Mouse (Mus musculus) liver, embryonic 16.5 days (tissue): ENCODE measurements around the gene Cdk8. TPM values are rescaled to one million over a fixed set of nuclear protein-coding genes. Genes with fewer than 3 reads are reported as not detected.

ENCODE experiments used
- ATAC-seq: fragments of 200-750 bp; cut with Nextera tagmentation; 2 replicates; pipeline ENCODE4 v1.8.0; 2017; ENCODE audit warnings: low read depth, mild to moderate bottlenecking, moderate number of reproducible peaks, moderate library complexity
- H3K27ac ChIP-seq: fragments of 300-500 bp; sonication (generic); 2 replicates; pipeline ENCODE4 v1.5.1; 2014; ENCODE audit warnings: mild to moderate bottlenecking, low read length
- H3K27me3 ChIP-seq: fragments of 300-500 bp; sonication (generic); 2 replicates; pipeline ENCODE4 v1.6.1; 2014; ENCODE audit warnings: low read depth, low read length, mixed read lengths; ENCODE audit not compliant: control insufficient read depth, insufficient read depth
- H3K36me3 ChIP-seq: fragments of 300-500 bp; sonication (generic); 2 replicates; pipeline ENCODE4 v1.6.1; 2014; ENCODE audit warnings: mild to moderate bottlenecking; ENCODE audit not compliant: control insufficient read depth, insufficient read depth
- H3K4me1 ChIP-seq: fragments of 300-500 bp; sonication (generic); 2 replicates; pipeline ENCODE4 v1.6.1; 2014; ENCODE audit warnings: low read depth, low read length, mixed read lengths; ENCODE audit not compliant: control insufficient read depth
- H3K4me2 ChIP-seq: fragments of 300-500 bp; sonication (generic); 2 replicates; pipeline ENCODE4 v1.6.1; 2014; ENCODE audit warnings: low read depth, low read length, mixed read lengths
- H3K4me3 ChIP-seq: fragments of 300-500 bp; sonication (generic); 2 replicates; pipeline ENCODE4 v1.5.1; 2014; ENCODE audit warnings: low read depth, mild to moderate bottlenecking, low read length
- H3K9ac ChIP-seq: fragments of 300-500 bp; sonication (generic); 2 replicates; pipeline ENCODE4 v1.6.1; 2014; ENCODE audit warnings: low read depth, low read length
- H3K9me3 ChIP-seq: fragments of 300-500 bp; sonication (generic); replicated peaks from 2 replicates; pipeline ENCODE4 v1.6.1; 2016; ENCODE audit warnings: low read length; ENCODE audit not compliant: control insufficient read depth
- WGBS: fragments of 180-500 bp; shearing (Covaris S2); extraction: QIAGEN DNeasy Blood & Tissue Kit; methylation state at CpG from one replicate; pipeline ENCODE4 v1.1.7; 2014; ENCODE audit not compliant: insufficient replicate concordance; 5-methylcytosine and 5-hydroxymethylcytosine counted together
- polyA plus RNA-seq: library from polyadenylated mRNA; unstranded; fragments of >200 nt; fragmentation: Nextera tagmentation; extraction: Ambion mirVana; gene quantifications from 2 replicates; pipeline ENCODE4 v1.2.1, GENCODE M21; 2015

Gene Cdk8
- polyA plus RNA-seq, 1 experiment from 2014 or later: 11.5 TPM

DNA sequence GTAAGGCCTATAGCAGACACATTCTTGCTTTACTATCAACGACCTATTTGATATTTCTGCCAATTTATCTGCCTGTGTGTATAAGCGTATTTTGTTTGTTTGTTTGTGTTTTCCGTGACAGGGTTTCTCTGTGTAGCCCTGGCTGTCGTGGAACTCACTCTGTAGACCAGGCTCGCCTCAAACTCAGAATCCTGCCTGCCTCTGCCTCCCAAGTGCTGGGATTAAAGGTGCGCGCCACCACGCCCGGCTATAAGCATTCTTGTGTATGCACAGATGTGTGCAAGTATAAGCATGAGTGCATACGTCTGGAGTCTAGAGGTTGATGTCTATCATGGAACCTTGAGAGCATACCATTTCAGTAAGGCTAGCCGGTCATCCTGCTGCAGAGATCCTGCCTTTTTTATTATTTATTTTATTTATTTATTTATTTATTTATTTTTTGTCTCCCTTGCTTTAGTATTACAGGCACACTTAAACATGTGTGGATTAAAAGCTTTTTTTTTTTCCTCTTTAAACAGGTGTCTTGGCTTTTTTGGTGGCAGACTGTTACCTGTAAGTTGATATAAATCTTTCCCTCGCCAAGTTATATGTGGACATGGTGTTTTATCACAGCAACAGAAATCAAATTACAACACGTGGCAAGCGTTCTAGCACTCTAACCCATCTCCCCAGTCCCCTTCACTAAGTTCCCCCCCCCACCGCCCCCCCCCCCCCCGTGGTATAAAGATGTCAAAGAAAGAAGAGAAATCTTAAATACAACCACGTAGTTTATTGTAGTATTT, 970 bp upstream of the Cdk8 start:
- ATAC-seq: no peak
- no peaks in the 10 kb centered on the region for H3K9me3 ChIP-seq
- WGBS: 48% methylated on average over 17 of the region's 17 CpGs
- H3K27ac ChIP-seq: peak overlapping the region; percentile 98
- H3K4me3 ChIP-seq: peak overlapping the region; percentile 93
- H3K36me3 ChIP-seq: no peaks in the 10 kb centered on the region
- peak overlapping the region; percentile 94 for H3K9ac ChIP-seq
- peak overlapping the region; percentile 64 for H3K4me2 ChIP-seq
- H3K27me3 ChIP-seq: no peaks in the 10 kb centered on the region
- peaks cover 13% of the 10 kb centered on the region for H3K4me1 ChIP-seq

DNA sequence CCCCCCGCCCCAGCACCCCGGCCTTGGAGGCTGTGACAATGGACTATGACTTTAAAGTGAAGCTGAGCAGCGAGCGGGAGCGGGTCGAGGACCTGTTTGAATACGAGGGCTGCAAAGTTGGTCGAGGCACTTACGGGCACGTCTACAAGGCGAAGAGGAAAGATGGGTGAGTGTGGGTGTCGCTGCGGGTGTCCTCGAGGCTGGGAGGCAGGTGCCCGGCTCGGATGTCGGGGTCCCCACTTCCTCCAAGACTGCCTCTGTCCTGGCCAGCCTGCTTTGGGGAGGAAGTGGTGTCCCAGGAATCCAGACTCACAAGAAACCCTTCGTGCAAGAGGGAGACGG, 596 bp downstream of the Cdk8 start:
- Histone ChIP-seq H3K27me3 (no peaks in the 10 kb centered on the region), H3K27ac (peak overlapping the region; percentile 98), H3K9ac (peak overlapping the region; percentile 94), H3K4me3 (peak overlapping the region; percentile 93), H3K4me2 (peak overlapping the region; percentile 64), H3K36me3 (no peaks in the 10 kb centered on the region), H3K9me3 (no peaks in the 10 kb centered on the region), H3K4me1 (peaks cover 28% of the 10 kb centered on the region)
- WGBS: under 1% methylated on average over 19 of the region's 19 CpGs
- ATAC-seq: peak; percentile 16

DNA sequence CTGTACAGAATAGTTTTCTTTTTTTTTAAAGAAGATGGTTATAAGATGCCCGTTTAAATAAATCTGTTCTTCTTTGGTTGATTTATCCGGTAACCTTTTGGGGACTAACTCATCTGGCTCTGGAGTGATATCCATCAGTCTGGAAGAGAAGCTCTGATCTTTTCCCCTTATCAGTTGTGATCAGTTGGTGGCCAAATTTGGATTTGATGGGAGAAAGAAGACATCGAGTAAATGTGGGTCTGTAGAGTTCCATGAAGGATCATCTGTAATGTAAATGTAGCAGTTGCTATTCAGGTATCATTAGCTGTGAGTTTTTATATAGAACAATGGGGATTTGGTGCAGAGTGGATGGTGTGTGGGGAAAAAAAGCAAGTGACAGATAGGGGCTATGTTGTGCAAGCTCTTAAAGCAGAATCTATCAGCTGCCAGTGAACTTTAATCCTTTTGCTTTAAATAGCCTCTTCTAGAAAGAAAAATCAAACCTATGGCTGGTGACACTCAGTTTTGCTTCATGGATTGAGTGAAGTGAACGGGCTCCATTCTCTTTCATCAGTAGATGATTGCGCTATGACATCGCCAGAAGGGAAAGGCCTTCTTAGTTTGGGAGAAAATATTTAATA, 1.1 kb downstream of the Cdk8 start:
- WGBS: 30% methylated on average over 6 of the region's 6 CpGs

DNA sequence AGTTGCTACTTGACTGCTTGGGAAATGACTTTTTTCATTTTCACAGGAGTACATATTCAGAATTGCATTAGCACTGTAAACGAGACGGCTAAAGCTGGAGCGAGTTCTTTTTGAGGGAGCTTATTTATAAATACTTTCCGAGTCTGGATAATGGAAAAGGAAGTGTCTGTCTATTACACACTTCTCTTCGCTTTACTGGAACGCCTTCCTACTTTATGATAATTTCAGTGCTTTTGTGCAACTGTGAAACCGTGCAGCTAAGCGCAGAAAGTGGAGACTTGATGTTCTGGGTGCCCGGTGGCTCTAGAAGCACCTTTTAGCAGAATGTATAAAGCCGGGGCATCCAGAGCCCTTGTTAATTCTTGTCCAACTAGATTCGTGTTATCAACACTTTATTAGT, 1.8 kb downstream of the Cdk8 start:
- Histone ChIP-seq H3K9me3 (no peaks in the 10 kb centered on the region), H3K4me1 (peaks cover 40% of the 10 kb centered on the region), H3K9ac (peak overlapping the region; percentile 94), H3K27me3 (no peaks in the 10 kb centered on the region), H3K36me3 (no peaks in the 10 kb centered on the region; the same call in 1 of the 2 replicates), H3K27ac (peak overlapping the region; percentile 70), H3K4me2 (peak overlapping the region; percentile 64), H3K4me3 (peak overlapping the region; percentile 93)
- WGBS: 46% methylated on average over 11 of the region's 11 CpGs
- no peak for ATAC-seq

More for the DNA sequence above, 1.1 kb downstream of the Cdk8 start:
- Histone ChIP-seq H3K27ac (peak overlapping the region; percentile 98), H3K4me2 (peak overlapping the region; percentile 64), H3K4me1 (peaks cover 34% of the 10 kb centered on the region), H3K4me3 (peak overlapping the region; percentile 93), H3K9me3 (no peaks in the 10 kb centered on the region), H3K9ac (peak overlapping the region; percentile 94), H3K27me3 (no peaks in the 10 kb centered on the region), H3K36me3 (no peaks in the 10 kb centered on the region)
- no peak for ATAC-seq

DNA sequence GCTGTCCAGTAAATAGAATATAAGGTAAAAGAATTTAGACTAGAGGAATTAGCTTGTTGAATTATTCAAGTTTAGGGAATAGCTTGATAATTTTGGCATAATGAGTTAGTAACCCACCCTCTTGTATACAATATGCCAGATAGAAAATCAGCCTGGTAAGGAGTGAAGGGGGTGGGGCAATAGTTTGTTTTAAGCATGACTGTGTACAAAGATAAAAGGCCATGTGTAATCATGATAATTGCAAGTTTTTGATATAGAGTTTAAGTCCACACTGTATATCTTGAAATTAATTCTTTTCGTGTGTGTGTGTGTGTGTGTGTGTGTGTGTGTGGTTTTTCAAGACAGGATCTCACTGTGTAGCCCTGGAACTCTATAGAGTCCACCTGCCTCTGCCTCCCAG, 3.3 kb downstream of the Cdk8 start:
- WGBS: 10% methylated on average over 1 of the region's 1 CpGs
- H3K9me3 ChIP-seq: no peaks in the 10 kb centered on the region
- H3K27ac ChIP-seq: peak overlapping the region; percentile 47; the same call in 1 of the 2 replicates
- H3K4me3 ChIP-seq: peak overlapping the region; percentile 42
- peak overlapping the region; percentile 62 for H3K4me2 ChIP-seq
- no peaks in the 10 kb centered on the region; the same call in 1 of the 2 replicates for H3K36me3 ChIP-seq
- peak; percentile 22 for ATAC-seq
- no peaks in the 10 kb centered on the region for H3K27me3 ChIP-seq
- H3K4me1 ChIP-seq: peaks cover 46% of the 10 kb centered on the region
- H3K9ac ChIP-seq: peak overlapping the region; percentile 47; the same call in 1 of the 2 replicates

DNA sequence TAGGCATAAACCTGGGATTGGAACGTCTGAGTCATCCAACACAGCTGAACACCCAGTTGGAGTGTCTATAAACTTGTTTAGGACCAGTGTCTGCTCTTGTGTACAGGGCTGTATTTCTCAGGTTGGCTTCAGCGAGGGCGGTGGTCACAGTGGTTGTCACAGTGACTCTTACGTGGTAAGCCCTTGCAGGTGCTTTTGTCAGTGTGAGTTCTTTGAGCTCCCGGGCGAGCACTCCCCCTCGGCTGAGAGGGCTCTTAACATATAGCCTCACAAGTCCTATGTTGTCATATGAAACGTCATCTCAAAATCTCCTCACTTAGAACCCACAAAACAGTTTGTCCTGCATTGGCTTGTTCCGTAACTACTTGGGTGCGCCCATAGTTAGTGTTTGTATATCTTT, 7.2 kb downstream of the Cdk8 start:
- Histone ChIP-seq H3K27me3 (no peaks in the 10 kb centered on the region), H3K9me3 (no peaks in the 10 kb centered on the region), H3K27ac (no peak overlapping the region), H3K4me1 (peaks cover 68% of the 10 kb centered on the region), H3K36me3 (no peaks in the 10 kb centered on the region; the same call in 1 of the 2 replicates), H3K9ac (no peak overlapping the region), H3K4me3 (no peak overlapping the region), H3K4me2 (no peak overlapping the region)
- 80% methylated on average over 10 of the region's 10 CpGs for WGBS
- ATAC-seq: no peak

DNA sequence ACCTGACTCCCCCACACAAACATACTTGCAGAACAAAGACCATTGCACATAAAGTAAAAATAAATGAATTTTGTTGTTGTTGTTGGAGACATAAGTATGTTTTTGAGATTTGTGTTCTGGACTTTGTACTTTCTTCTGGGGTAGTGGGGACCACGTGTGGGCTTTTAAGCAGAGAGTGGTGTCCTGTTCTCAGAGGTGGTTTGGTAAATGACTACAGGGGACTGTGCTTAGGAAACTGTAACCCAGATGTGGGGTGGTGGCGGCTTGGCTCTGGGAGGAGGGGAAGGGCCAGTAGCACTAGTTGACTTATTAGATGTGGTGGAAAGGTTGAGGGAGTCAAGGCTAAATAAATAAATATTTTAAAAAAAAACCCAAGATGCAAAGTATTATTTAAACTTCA, 9.7 kb downstream of the Cdk8 start:
- Histone ChIP-seq H3K4me2 (no peak overlapping the region), H3K36me3 (no peaks in the 10 kb centered on the region; the same call in 1 of the 2 replicates), H3K9ac (no peak overlapping the region), H3K27ac (no peak overlapping the region), H3K9me3 (no peaks in the 10 kb centered on the region), H3K27me3 (no peaks in the 10 kb centered on the region), H3K4me3 (no peak overlapping the region), H3K4me1 (peaks cover 71% of the 10 kb centered on the region)
- no peak for ATAC-seq
- 76% methylated on average over 2 of the region's 2 CpGs for WGBS

DNA sequence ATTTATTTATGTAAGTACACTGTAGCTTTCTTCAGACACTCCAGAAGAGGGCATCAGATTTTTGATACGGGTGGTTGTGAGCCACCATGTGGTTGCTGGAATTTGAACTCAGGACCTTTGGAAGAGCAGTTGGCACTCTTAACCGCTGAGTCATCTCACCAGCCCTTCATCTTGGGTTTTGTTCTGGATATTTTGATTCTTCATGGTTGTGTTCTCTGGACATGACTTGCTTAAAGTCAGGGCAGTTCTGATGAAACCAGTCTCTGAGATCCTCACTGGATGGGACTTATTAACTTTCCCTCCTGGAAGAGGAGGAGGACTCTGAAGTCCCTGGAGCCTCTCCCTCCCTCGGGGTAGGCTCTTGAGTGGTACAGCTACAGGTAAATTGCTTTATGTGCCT, 10.2 kb downstream of the Cdk8 start:
- Histone ChIP-seq H3K4me2 (no peak overlapping the region), H3K36me3 (no peaks in the 10 kb centered on the region; the same call in 1 of the 2 replicates), H3K27ac (no peak overlapping the region; the same call in 1 of the 2 replicates), H3K4me3 (no peak overlapping the region), H3K27me3 (no peaks in the 10 kb centered on the region), H3K4me1 (peaks cover 71% of the 10 kb centered on the region), H3K9ac (no peak overlapping the region), H3K9me3 (no peaks in the 10 kb centered on the region)
- no peak for ATAC-seq
- WGBS: 85% methylated on average over 3 of the region's 3 CpGs

DNA sequence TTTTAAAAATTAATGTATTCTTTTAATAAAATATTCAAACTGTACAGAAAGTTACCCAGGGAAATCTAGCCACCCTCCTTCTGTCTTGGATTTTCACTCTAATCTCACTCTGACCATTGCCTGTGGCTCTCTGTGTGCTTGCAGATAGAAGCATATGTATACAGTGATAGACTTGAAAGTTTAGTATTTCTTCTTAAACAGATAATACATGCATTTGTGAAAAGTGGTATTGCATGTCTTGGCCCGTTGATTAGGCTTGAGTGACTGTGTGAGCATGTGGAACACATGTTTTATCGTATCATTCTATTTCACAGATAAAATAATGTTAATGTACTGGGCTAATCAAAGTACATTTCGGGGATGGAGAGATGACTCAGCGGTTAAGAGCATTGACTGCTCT, 14.2 kb downstream of the Cdk8 start:
- Histone ChIP-seq H3K9me3 (no peaks in the 10 kb centered on the region), H3K36me3 (no peaks in the 10 kb centered on the region), H3K4me1 (peaks cover 77% of the 10 kb centered on the region), H3K27ac (peak overlapping the region; percentile 38), H3K9ac (no peak overlapping the region), H3K27me3 (no peaks in the 10 kb centered on the region), H3K4me2 (no peak overlapping the region), H3K4me3 (no peak overlapping the region)
- WGBS: 39% methylated on average over 4 of the region's 4 CpGs
- peak; percentile 75 for ATAC-seq
